Mouse (Mus musculus) E14TG2a.4 (cell line): ENCODE data around the gene Atp6v1fnb.

Source experiments
- H3K27me3 ChIP-seq: 2 replicates; pipeline ENCODE4 v1.6.1; 2014; ENCODE audit warnings: low read length, control low read depth; ENCODE audit not compliant: insufficient read depth
- H3K36me3 ChIP-seq: 2 replicates; pipeline ENCODE4 v1.6.1; 2014; ENCODE audit warnings: low read length, control low read depth; ENCODE audit not compliant: insufficient read depth
- H3K4me1 ChIP-seq: replicated peaks from 2 replicates; pipeline ENCODE4 v1.6.1; 2014; ENCODE audit warnings: low read depth, low read length, control low read depth
- H3K4me3 ChIP-seq: replicated peaks from 2 replicates; pipeline ENCODE4 v1.5.1; 2014; ENCODE audit warnings: mild to moderate bottlenecking, low read length
- H3K9me3 ChIP-seq: 2 replicates; pipeline ENCODE4 v1.6.1; 2014; ENCODE audit warnings: low read length, control low read depth
- CTCF ChIP-seq: conservative IDR thresholded peaks from 2 replicates; pipeline ENCODE4 v1.5.1; 2014; ENCODE audit warnings: low read length
- NANOG ChIP-seq: IDR thresholded peaks from 2 replicates; pipeline ENCODE4 v1.6.1; 2014; ENCODE audit warnings: borderline replicate concordance, low read length, mixed read lengths
- POU5F1 ChIP-seq: IDR thresholded peaks from 2 replicates; pipeline ENCODE4 v1.6.1; 2014; ENCODE audit warnings: low read length, borderline replicate concordance

Atp6v1fnb gene

GRCm38 (mm10) chr6:29473941-29474691 is 2.9 kb downstream of the Atp6v1fnb start:
- H3K4me3 ChIP-seq: peak overlapping the region; percentile 87
- no peaks in the 10 kb centered on the region for H3K9me3 ChIP-seq
- H3K27me3 ChIP-seq: peaks cover 39% of the 10 kb centered on the region
- TF ChIP-seq CTCF (no peak), POU5F1 (no peak), NANOG (no peak)
- H3K36me3 ChIP-seq: peaks cover 31% of the 10 kb centered on the region
- peaks cover 40% of the 10 kb centered on the region for H3K4me1 ChIP-seq

GRCm38 (mm10) chr6:29474736-29475135 is 3.5 kb downstream of the Atp6v1fnb start:
- peaks cover 25% of the 10 kb centered on the region for H3K36me3 ChIP-seq

GRCm38 (mm10) chr6:29482691-29483090 is 11.5 kb downstream of the Atp6v1fnb start:
- no peak for TF ChIP-seq POU5F1
- TF ChIP-seq CTCF: no peak
- no peak for TF ChIP-seq NANOG
- Histone ChIP-seq H3K9me3 (no peaks in the 10 kb centered on the region), H3K27me3 (peaks cover 52% of the 10 kb centered on the region), H3K36me3 (no peaks in the 10 kb centered on the region), H3K4me3 (no peak overlapping the region), H3K4me1 (peaks cover 31% of the 10 kb centered on the region)

More at GRCm38 (mm10) chr6:29474736-29475135, 3.5 kb downstream of the Atp6v1fnb start:
- Histone ChIP-seq H3K4me1 (peaks cover 34% of the 10 kb centered on the region), H3K27me3 (peaks cover 39% of the 10 kb centered on the region), H3K4me3 (peak overlapping the region; percentile 87), H3K9me3 (no peaks in the 10 kb centered on the region)
- TF ChIP-seq POU5F1 (no peak), CTCF (no peak), NANOG (no peak)

- H3K9me3 ChIP-seq: no peaks in the 10 kb centered on the region
- H3K4me3 ChIP-seq: peak overlapping the region; percentile 72
- H3K4me1 ChIP-seq: peaks cover 42% of the 10 kb centered on the region
- H3K36me3 ChIP-seq: no peaks in the 10 kb centered on the region
- TF ChIP-seq POU5F1: no peak
- TF ChIP-seq CTCF: peak; percentile 99
- no peak for TF ChIP-seq NANOG
- H3K27me3 ChIP-seq: peaks cover 52% of the 10 kb centered on the region
These were observed 13.7 kb downstream of the Atp6v1fnb start for GRCm38 (mm10) chr6:29484716-29485559.

- TF ChIP-seq CTCF (no peak), NANOG (no peak), POU5F1 (no peak)
- H3K36me3 ChIP-seq: no peaks in the 10 kb centered on the region
These were observed 14.7 kb downstream of the Atp6v1fnb start for GRCm38 (mm10) chr6:29485951-29486350.

GRCm38 (mm10) chr6:29494101-29494500 is 22.9 kb downstream of the Atp6v1fnb start:
- Histone ChIP-seq H3K36me3 (no peaks in the 10 kb centered on the region), H3K4me1 (peaks cover 47% of the 10 kb centered on the region), H3K27me3 (peaks cover 76% of the 10 kb centered on the region), H3K4me3 (no peak overlapping the region), H3K9me3 (no peaks in the 10 kb centered on the region)
- TF ChIP-seq POU5F1 (no peak), NANOG (no peak), CTCF (no peak)

More at GRCm38 (mm10) chr6:29485951-29486350, 14.7 kb downstream of the Atp6v1fnb start:
- Histone ChIP-seq H3K9me3 (no peaks in the 10 kb centered on the region), H3K4me3 (no peak overlapping the region; the same call in 1 of the 2 replicates), H3K4me1 (peaks cover 48% of the 10 kb centered on the region), H3K27me3 (peaks cover 55% of the 10 kb centered on the region)

- no peaks in the 10 kb centered on the region for H3K9me3 ChIP-seq
- no peaks in the 10 kb centered on the region for H3K36me3 ChIP-seq
- H3K4me3 ChIP-seq: peak overlapping the region; percentile 77
- H3K4me1 ChIP-seq: peaks cover 33% of the 10 kb centered on the region
- H3K27me3 ChIP-seq: peaks cover 66% of the 10 kb centered on the region
- TF ChIP-seq POU5F1: no peak
- no peak for TF ChIP-seq CTCF
- no peak for TF ChIP-seq NANOG
These were observed 25.0 kb downstream of the Atp6v1fnb start for GRCm38 (mm10) chr6:29496270-29496669.

- no peaks in the 10 kb centered on the region for H3K36me3 ChIP-seq
- no peaks in the 10 kb centered on the region for H3K9me3 ChIP-seq
- H3K4me3 ChIP-seq: peak overlapping the region; percentile 70; the same call in 1 of the 2 replicates
- peaks cover 51% of the 10 kb centered on the region for H3K27me3 ChIP-seq
- TF ChIP-seq CTCF (no peak), NANOG (no peak), POU5F1 (no peak)
- H3K4me1 ChIP-seq: peaks cover 30% of the 10 kb centered on the region
These were observed 26.6 kb downstream of the Atp6v1fnb start for GRCm38 (mm10) chr6:29497791-29498190.
